In genomic region chr17:37995635-37996307, GRCm38 (mm10) we compare ENCODE assay signal across 19 mouse cellular contexts. TPM values are rescaled to one million over a fixed set of nuclear protein-coding genes. Genes with fewer than 3 reads are reported as not detected.
DNase-seq lines count a peak whose midpoint lies in the region; ATAC-seq and TF ChIP-seq lines count a peak whose summit lies in the region.
"Had no signal": no experiment of that assay in that cellular context is flagged by ENCODE, and none has a peak within 500 bp of the region (broad histone marks: within the 10 kb centered on the region; RNA-seq: fewer than 3 reads in every experiment).

No protein-coding gene starts in this region.

- DNase-seq in forebrain, postnatal 0 days: peak; percentile 0
- no peak for DNase-seq in testis, postnatal 10 days (ENCODE audit: low spot score)
- peak; percentile 4 for DNase-seq in embryonic facial prominence, embryonic 14.5 days (ENCODE audit: low spot score)
- no peak for DNase-seq in thymus, postnatal 14 days
- no peak for DNase-seq in spleen, postnatal 14 days (ENCODE audit: low spot score in 2 of 2)
- no peak for DNase-seq in retina, embryonic 14.5 days (ENCODE audit: low spot score)
- DNase-seq: adrenal gland, adult 2 months; cerebellum, adult 11-12 months; gastrocnemius, postnatal 10 days; kidney, postnatal 10 days; thymus, postnatal 36 days had no signal

- TF ChIP-seq POLR2A in testis, adult 2 months (IDR thresholded peaks at IDR 0.05; ENCODE audit: control insufficient read depth, low read depth, low read length): no peak

- 68% methylated on average over 10 of the region's 10 CpGs for WGBS in forebrain, postnatal 0 days
- 70% methylated on average over 10 of the region's 10 CpGs for WGBS in forebrain, embryonic 12.5 days
- WGBS in embryonic facial prominence, embryonic 14.5 days: 62% methylated on average over 10 of the region's 10 CpGs

- H3K9me3 ChIP-seq in forebrain, postnatal 0 days (ENCODE audit: low read length): no peaks in the 10 kb centered on the region
- H3K9me3 ChIP-seq in forebrain, embryonic 12.5 days: no peaks in the 10 kb centered on the region
- H3K9me3 ChIP-seq in embryonic facial prominence, embryonic 14.5 days (ENCODE audit: control insufficient read depth, low read length): no peaks in the 10 kb centered on the region; the same call in 1 of the 2 replicates
- H3K9me3 ChIP-seq: lung, embryonic 15.5 days had no signal

- no peaks in the 10 kb centered on the region for H3K27me3 ChIP-seq in forebrain, postnatal 0 days (ENCODE audit: insufficient read depth, low read length)
- H3K27me3 ChIP-seq in forebrain, embryonic 12.5 days: no peaks in the 10 kb centered on the region
- H3K27me3 ChIP-seq in testis, adult 2 months (ENCODE audit: control insufficient read depth, insufficient read depth, low read length): no peaks in the 10 kb centered on the region
- H3K27me3 ChIP-seq in embryonic facial prominence, embryonic 14.5 days (replicated peaks; ENCODE audit: control insufficient read depth, insufficient read depth, low read length): no peaks in the 10 kb centered on the region
- H3K27me3 ChIP-seq: lung, embryonic 15.5 days had no signal

- TF ChIP-seq CTCF in forebrain, postnatal 0 days (IDR thresholded peaks at IDR 0.05; ENCODE audit: low read depth): no peak
- TF ChIP-seq CTCF in testis, adult 2 months (IDR thresholded peaks at IDR 0.05; ENCODE audit: control insufficient read depth, insufficient read depth, insufficient replicate concordance, low read depth, low read length): no peak

- H3K36me3 ChIP-seq in forebrain, postnatal 0 days (ENCODE audit: insufficient read depth): no peaks in the 10 kb centered on the region
- no peaks in the 10 kb centered on the region for H3K36me3 ChIP-seq in forebrain, embryonic 12.5 days (replicated peaks)
- no peaks in the 10 kb centered on the region for H3K36me3 ChIP-seq in testis, adult 2 months (ENCODE audit: control insufficient read depth, insufficient read depth, low read length)
- no peaks in the 10 kb centered on the region for H3K36me3 ChIP-seq in embryonic facial prominence, embryonic 14.5 days (ENCODE audit: control insufficient read depth, insufficient read depth, low read length)
- H3K36me3 ChIP-seq: lung, embryonic 15.5 days had no signal

- no peak for ATAC-seq in forebrain, postnatal 0 days
- ATAC-seq in forebrain, embryonic 12.5 days (ENCODE audit: low FRiP score): no peak
- ATAC-seq in embryonic facial prominence, embryonic 14.5 days (ENCODE audit: low read depth): no peak
- ATAC-seq: hindbrain, embryonic 16.5 days; midbrain, embryonic 16.5 days had no signal

- H3K4me2 ChIP-seq in forebrain, postnatal 0 days (ENCODE audit: low read depth): no peak overlapping the region
- no peak overlapping the region for H3K4me2 ChIP-seq in forebrain, embryonic 12.5 days
- no peak overlapping the region for H3K4me2 ChIP-seq in embryonic facial prominence, embryonic 14.5 days (ENCODE audit: low read depth, low read length)
- H3K4me2 ChIP-seq: lung, embryonic 15.5 days had no signal

- no peak overlapping the region for H3K9ac ChIP-seq in forebrain, postnatal 0 days
- H3K9ac ChIP-seq in forebrain, embryonic 12.5 days: no peak overlapping the region
- H3K9ac ChIP-seq in embryonic facial prominence, embryonic 14.5 days (ENCODE audit: low read depth, low read length): no peak overlapping the region
- H3K9ac ChIP-seq: lung, embryonic 15.5 days had no signal

- H3K27ac ChIP-seq in forebrain, postnatal 0 days (ENCODE audit: low read depth, low read length): no peak overlapping the region
- no peak overlapping the region for H3K27ac ChIP-seq in forebrain, embryonic 12.5 days
- H3K27ac ChIP-seq in testis, adult 2 months (ENCODE audit: control insufficient read depth, insufficient read depth, low read depth, low read length): no peak overlapping the region
- H3K27ac ChIP-seq in embryonic facial prominence, embryonic 14.5 days (replicated peaks; ENCODE audit: low read depth, low read length): no peak overlapping the region
- H3K27ac ChIP-seq: left cerebral cortex, adult 2 months; lung, embryonic 15.5 days had no signal

- no peaks in the 10 kb centered on the region for H3K4me1 ChIP-seq in forebrain, postnatal 0 days (ENCODE audit: insufficient read depth)
- no peaks in the 10 kb centered on the region for H3K4me1 ChIP-seq in forebrain, embryonic 12.5 days
- H3K4me1 ChIP-seq in testis, adult 2 months (ENCODE audit: control insufficient read depth, insufficient read depth, low read length): no peaks in the 10 kb centered on the region; the same call in 1 of the 2 replicates
- H3K4me1 ChIP-seq in embryonic facial prominence, embryonic 14.5 days (ENCODE audit: control insufficient read depth, insufficient read depth, low read length): no peaks in the 10 kb centered on the region
- H3K4me1 ChIP-seq: lung, embryonic 15.5 days had no signal

- no peak overlapping the region for H3K4me3 ChIP-seq in forebrain, postnatal 0 days (ENCODE audit: low read depth, low read length)
- no peak overlapping the region for H3K4me3 ChIP-seq in forebrain, embryonic 12.5 days (replicated peaks)
- H3K4me3 ChIP-seq in testis, adult 2 months (ENCODE audit: control insufficient read depth, low read depth, low read length): peak overlapping the region; percentile 36
- no peak overlapping the region for H3K4me3 ChIP-seq in embryonic facial prominence, embryonic 14.5 days (ENCODE audit: low read depth, low read length)
- H3K4me3 ChIP-seq: left cerebral cortex, adult 2 months; lung, embryonic 15.5 days had no signal

RNA-seq across cellular contexts. Expression of gene Olfr761, which starts 42.9 kb away (rescaled TPM):
- not detected in 2 replicates for total RNA-seq in forebrain, postnatal 0 days (2014; rRNA removed)
- polyA plus RNA-seq in forebrain, postnatal 0 days (2015; fragmentation: Nextera tagmentation; extraction: Ambion mirVana): not detected in 2 replicates
- not detected in 2 replicates for polyA plus RNA-seq in forebrain, embryonic 12.5 days (2016; fragmentation: Nextera tagmentation; extraction: Ambion mirVana)
- 0.75 and 1.3 TPM in 2 replicates for polyA plus RNA-seq in testis, adult 2 months (2012; rRNA removed)
- not detected in 2 replicates for polyA plus RNA-seq in embryonic facial prominence, embryonic 14.5 days (2014; fragmentation: Nextera tagmentation; extraction: Ambion mirVana)
- total RNA-seq: adrenal gland, adult 2 months; gastrocnemius, postnatal 10 days; left cerebral cortex, adult 2 months had no signal
- polyA plus RNA-seq: adrenal gland, adult 2 months; C2C12; hindbrain, embryonic 16.5 days; lung, embryonic 15.5 days; midbrain, embryonic 16.5 days; small intestine, adult 2 months had no signal

Comparison
In these comparisons a context has a peak if more than half of its experiments do, and no peak if none do; other contexts are left out.
1. DNase-seq: peak in forebrain, postnatal 0 days (single experiment) and embryonic facial prominence, embryonic 14.5 days (single experiment); none in testis, postnatal 10 days (single experiment), thymus, postnatal 14 days (single experiment), spleen, postnatal 14 days (0 of 2) and retina, embryonic 14.5 days (single experiment).